Mouse (Mus musculus) common myeloid progenitor, adult 5-6 weeks (primary cell): Measurements from ENCODE around the gene Chst8. TPM values are rescaled to one million over a fixed set of nuclear protein-coding genes. Genes with fewer than 3 reads are reported as not detected.

ENCODE experiments used
- ATAC-seq: replicated peaks from 2 replicates; pipeline ENCODE4 v1.8.0; 2016; ENCODE audit warnings: low read depth, mild to moderate bottlenecking, moderate TSS enrichment, inconsistent platforms; ENCODE audit not compliant: poor library complexity, severe bottlenecking
- total RNA-seq: library from RNA; stranded (forward); fragments of 200-1000, 187-1606 nt; gene quantifications from 2 replicates; pipeline ENCODE4 v1.2.3, GENCODE M21; 2017

Gene Chst8
- total RNA-seq, 1 experiment from 2014 or later = not detected

DNA sequence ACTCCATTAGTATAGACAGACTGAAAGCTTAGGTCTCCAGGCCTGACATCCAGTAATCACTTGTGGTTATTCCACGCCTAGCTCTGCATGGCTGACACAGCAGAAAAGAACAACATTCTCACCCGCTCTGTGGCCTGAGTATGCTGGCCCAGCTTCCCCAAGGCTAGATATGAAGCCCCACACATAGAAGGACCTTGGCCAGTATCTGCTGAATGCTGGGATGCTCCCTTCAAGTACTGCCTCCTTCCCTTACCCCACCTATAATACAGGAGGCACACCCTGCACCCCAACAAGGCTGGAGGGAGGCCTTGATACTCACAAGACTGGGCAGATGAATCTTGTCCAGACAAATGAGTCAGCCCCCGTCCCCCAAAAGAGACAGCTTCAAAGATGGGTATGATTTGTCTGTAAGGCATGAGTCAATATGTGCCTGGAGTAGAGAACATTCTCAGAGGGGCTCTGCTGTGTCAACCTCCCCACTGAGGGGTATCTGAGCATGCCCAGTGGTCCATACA is 6.8 kb downstream of the Chst8 start:
- no peak for ATAC-seq

DNA sequence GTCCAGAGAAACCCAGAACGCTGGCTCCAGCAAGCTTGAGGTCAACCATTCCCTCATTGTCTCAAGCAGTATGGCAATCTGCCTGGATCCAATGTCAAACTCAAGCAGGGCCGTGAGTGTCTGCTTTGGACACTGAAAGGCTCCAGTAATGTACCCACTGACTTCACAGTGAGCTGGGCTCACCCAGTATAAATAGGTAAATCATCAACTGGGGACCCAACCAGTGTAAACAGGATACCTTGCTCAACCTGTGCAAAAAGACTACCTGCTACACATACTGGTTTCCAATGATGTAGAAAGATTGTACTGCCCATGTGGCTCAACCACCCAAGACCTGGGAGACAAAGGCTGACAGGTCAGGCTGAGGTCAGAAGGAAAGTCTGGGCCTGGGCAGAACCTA is 7.5 kb downstream of the Chst8 start:
- ATAC-seq = no peak

DNA sequence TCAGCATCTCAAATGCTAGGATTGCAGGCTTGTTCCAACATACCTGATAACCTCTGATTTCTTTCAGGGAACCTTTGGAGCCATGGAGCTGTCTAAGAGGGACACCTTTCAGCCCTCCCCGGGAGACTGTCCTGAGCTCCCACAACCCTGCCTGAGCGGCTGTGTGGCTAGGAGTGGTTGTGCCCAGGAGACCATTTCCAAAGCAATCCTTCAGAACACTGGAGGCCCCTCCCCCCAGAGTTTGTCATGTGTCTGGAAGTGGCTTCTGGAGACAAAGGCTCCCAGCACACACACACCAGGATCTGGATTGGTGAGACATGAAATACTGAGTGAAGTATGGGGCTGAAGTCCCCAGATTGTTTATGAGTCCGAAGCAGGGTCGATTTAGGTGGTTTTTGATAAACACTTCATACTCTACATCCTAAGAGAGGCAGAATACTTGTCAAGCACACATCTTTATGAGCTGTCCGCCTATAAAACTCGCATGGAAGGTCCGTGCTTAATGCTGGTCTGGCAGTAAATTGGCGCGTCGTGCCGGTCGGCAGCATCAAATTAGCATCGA is 12.5 kb downstream of the Chst8 start:
- ATAC-seq = no peak

DNA sequence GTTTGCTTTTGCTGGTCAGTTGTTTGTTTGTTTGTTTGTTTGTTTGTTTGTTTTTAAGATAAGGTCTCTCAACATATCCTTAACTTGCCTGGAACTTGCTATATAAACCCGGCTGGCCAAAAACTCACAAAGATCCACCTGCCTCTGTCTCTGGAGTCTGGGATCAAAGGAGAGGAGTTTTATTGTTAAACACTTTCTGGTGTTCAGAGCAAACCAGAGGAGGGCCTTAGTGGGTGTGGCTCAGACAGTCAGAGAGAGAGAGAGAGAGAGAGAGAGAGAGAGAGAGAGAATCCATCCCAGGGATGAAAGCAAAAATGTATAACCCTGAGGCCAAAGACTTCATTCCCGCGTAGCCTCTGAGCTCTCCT is 13.1 kb downstream of the Chst8 start:
- no peak for ATAC-seq

DNA sequence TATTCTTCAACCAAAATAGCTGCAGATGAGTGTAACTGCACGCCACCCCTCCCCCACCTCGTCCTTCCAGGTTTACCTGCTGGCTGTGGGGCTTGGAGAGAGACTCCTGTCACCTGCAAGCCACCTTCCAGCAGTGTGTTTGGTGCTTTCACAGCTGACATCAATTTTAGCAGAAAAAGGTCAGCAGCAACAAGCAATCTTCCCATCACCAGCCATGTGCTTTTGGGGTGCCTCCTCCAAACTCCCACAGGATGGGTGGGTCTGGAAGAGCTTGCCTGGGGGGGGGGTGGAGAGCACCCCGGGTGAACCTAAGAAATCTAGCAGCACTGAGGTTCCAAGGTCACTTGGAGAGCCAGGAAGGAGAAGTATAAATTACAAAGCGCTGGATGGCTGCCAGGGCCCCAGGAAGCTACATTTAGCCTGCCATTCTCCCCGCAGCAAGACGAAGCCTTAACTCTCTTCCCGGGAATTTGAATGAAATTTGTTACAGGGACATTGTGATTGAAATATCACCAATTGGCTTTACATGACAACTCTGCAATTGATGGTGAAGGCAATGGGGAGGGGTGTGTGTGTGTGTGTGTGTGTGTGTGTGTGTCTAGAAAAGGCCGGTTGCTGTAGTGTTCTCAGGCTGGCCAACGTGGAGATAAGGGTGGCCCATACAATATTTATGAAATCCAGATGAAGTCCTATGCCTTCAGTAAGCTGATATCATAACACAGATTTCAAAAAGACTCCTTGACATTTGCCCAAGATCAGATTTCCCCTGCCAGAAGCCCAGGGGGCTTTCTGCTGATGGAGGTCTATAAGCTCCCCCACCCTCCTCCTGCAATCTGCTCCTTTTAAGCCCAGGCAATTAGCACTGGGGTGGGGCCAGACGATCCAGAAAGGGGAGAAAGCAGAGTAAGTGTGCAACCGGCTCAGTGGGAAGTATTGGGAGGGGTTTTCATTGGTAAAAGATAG is 13.8 kb downstream of the Chst8 start:
- no peak for ATAC-seq

DNA sequence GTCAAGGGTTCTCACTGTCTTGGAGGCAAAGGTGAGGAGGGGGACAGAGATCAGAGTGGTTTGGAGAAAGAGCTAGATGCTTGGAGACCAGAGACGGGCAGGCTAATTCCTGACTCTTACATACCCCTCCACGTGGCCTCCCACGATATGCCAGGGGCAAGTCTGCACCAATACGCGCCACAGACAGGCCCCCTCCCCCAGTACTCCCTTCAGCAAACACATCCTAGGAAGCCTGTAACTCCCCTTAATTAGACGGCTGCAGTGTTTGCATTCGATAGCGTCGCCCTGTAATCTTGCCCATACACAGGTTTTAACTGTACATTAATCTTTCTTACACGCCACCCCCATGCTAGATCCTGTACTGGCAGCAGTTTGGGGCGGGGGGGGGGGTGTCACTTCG is 14.5 kb downstream of the Chst8 start:
- no peak for ATAC-seq

DNA sequence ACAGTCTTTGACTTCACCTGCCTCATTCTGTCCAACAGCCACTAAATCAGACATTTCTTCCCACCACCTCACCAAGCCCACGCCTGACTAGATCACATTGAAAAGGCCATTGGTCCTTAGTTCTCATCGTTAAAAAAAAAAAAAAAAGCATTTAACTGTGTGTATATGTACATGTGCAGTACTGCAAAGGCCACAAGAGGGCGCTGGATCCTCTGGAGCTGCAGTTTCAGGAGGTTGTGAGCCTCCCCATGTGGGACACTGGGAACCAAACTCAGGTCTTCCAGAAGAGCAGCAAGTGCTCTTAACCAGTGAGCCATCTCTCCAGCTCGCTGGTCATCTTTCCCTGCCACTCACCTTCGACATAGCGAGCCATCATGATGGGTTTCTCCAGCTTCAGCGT is 22.1 kb downstream of the Chst8 start:
- no peak for ATAC-seq

DNA sequence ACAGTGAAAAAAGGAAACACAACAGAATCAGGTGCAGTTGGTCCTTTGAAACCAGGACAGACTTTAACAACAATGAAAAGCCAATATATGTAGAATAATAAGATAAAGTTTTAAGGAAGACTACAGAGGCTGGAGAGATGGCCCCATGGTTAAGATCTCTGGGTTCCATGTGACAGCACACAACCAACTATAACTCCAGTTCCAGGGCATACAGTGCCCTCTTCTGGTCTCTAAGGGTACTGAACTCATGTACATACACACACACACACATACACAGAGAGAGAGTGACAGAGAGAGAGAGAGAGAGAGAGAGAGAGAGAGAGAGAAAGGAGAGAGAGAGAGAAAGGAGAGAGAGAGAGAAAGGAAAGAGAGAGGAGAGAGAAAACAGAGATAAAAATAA is 25.3 kb downstream of the Chst8 start:
- no peak for ATAC-seq

DNA sequence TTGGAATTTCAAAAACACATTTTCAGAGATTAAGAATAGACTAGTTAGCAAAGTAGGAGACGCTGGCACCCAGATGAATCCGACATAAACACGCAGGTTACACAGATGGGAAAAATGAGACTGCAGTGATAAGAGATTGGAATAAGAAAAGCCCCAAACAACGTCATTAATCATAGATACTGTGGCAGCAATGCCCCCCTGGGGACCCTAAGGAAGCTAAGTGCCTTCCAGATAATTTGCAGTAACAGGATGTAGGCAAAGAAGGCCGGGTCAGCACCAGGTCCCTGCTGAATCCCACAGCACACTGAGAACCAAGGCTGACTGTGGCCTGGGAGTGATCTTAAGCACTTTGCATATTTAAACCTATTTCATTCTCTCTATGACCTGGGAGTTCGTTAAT is 27.5 kb downstream of the Chst8 start:
- no peak for ATAC-seq

DNA sequence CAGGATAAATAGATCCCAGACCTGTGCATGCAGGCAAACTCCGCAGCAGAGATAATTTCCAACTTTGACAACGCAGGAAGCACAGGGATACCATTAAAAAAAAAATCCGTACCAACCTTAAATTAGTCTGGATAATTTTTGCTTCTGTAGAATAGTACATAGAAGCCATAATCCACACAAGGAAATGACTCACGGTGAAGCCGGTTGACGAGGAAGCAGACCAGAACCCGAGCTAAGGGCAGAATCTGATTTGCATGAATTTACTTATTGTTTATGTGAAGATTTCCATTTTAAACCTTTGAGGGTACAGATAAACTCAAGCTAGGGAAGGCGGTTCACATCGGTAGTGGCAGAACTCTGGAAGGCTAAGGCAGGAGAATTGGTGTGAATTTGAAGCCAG is 28.0 kb downstream of the Chst8 start:
- ATAC-seq = no peak

DNA sequence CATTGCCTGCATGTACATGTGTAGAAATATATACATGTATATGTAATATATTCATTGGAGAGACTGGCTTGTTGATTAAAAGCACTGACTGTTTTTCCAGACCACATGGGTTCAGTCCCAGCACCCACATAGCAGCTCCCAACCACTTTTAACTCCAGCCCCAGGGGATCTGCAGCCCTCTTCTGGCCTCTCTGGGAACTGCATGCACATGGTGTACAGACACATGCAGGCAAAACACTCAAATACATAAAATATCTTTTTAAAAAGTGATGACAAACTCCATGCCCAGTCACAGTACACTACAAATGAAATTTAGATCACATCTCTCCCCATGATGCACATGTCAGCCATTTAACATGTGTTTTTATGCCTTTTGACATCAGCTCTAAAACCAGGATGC is 30.5 kb downstream of the Chst8 start:
- no peak for ATAC-seq

DNA sequence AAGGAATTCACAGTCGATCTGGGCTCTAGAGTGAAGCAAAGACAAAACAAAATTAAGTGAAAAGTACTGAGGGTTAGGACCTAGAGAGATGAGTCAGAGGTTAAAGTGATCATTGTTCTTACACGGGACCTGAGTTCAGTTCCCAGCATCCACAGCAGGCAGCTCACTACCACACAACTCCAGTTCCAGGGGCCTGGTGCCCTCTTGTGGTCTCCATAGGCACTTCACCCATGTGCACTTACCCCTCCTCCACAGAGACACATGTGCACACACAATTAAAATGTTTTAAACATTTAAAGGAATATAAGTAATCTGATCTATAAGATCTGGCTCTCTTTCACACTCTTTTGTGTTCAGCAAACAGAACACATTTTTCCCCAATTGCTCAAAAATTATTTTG is 31.3 kb downstream of the Chst8 start:
- ATAC-seq = no peak

DNA sequence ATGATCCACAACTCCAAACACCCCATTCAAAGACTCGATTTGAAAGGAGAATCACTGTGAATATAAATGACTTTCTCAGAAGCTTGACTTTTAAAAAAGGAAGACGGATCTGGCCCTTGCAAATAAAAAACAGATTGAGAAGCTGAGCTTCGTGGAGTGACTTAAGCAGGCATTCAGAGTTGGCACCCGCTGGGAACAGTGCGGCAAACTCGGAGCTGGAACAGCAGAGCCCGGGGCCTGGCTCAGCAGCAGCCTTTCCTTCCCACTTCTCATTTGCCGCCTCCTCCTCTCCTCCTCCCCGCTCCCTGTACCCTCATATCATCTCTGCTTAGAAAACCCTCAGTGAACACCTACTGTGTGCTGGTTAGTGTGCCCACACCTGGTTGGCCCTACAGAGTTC is 34.1 kb downstream of the Chst8 start:
- ATAC-seq = no peak

DNA sequence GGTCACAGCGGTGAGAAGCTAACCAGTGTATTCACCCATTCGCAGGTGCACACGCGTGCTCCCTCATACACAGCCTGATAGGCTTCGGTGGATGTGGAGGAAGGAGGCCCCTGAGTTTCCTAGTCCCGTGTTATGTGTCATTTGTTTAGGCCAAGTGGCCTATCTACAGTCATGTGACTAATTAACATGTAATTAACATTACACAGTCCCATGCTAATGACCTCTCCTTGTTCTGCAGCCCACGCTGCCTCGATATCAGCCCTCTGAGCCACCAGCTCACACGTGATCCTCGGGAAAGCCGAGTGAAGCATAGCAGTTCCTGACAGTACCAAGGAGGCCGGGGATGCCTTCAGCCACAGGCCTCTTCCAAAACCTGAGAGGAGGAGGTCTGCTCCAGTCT is 36.9 kb downstream of the Chst8 start:
- ATAC-seq = no peak

DNA sequence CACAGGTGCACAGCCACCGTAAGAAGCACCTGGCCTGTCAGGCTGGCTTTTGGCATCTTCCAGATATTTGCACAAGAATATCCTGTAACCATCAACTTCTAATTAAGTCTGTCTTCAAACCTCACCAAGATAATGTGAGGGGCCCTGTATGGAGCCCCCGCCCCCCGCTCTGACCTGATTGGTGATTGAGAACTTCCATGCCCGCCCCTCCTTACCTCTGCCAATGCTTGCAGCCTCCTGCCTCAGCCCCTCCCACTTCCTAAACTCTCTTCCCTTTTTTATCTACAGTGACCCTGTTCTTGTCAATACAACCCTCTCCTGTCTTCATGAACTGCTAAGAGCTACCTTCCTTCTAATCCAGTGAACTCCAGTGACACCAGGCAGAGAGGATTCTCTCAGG is 37.6 kb downstream of the Chst8 start:
- ATAC-seq = no peak

DNA sequence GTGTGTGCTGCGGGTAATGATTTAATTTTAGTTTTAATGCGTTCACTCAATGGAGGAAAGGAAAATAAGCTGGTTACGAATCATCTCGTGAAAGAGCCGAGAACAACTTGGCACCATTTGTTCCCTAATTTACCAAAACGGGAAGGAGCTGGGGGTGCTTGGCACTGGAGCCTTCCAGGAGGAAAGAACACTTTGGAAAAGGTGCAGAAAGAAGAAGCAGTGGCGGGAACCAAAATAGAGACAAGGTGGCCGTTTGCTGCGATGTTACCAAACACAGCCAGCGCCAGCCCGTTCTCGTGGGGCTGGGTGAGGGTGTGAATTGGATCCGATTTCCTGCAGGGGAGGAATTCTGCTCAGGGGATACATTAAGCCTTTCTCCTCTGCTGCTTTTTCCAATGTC is 38.5 kb downstream of the Chst8 start:
- no peak for ATAC-seq

DNA sequence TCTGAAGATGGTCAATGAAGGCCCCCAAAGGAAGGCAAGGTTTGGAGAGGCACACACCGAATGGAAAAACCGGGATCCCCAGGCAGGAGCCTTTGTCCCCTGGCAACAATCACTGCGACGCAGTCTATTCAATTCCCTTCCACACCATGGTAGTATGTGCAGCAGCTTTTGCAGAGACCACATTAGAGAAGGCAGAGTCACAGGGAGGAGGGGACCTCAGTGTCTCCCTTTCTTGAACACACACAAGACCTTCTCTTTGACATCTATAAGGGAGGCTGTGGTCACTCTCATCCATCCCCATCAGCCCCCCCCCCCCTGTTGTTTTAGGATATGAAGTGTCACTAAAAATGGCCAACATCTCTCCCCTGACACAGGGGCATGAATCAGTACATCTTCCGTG is 39.2 kb downstream of the Chst8 start:
- no peak for ATAC-seq

DNA sequence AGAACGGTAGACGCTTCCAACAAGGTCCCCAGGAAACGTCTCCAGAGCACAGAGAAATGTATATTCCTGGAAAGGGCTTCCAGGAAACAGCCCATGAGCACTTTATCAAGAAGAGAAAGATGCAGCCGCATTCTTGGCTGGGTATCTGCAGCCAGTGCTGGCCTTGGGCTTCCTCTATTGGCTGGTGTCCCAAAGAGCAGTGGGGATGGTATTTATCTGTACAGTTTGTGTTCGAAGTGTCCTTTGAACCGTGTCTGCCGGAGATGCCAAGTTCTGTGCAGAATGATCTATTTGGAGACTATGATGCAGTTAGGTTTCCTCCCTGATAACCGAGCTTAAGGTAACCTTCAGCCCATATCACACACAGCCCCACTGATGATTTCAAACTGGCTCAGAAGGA is 43.0 kb downstream of the Chst8 start:
- no peak for ATAC-seq

DNA sequence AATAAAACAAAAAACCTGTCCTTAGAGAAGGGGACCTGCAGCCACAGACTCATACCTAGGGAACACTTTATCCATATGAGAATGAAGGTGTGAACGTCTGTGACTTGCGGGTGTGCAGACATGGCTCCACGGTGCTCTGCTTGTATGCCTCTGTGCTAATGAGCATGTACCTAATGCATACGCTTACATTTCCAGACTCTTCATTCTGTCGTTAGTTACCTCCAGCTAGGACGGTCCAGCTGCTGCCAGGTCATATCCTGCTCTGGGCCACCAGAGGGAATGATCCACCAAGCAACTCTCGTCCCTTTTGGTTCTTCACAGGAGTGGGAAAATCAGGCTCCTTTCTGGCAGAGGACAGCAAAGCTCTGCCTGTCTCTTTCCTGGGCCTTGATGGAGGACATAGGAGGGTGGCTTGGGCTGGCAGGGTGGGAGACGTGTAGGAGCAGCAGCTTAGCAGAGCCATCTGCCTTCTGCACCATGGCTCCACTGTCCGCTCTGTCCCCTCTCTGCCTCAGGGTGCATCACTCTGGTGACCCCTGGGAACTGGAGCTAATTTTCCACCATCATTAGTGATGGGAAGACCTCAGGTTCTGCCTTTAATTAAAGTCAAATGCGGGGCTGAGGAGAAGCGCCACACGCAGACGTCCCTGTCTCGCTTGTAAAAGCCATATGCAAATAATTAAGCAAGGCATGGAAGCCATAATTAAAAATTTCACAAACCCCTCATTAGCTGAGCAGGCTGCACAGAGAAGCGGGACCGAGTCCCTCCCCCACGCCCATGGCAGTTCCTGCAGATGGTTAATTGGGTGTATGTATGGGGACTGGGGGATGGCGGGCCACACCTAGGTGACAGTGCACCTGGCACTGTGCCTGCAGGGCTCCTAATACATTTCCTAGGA is 48.0 kb downstream of the Chst8 start:
- no peak for ATAC-seq

DNA sequence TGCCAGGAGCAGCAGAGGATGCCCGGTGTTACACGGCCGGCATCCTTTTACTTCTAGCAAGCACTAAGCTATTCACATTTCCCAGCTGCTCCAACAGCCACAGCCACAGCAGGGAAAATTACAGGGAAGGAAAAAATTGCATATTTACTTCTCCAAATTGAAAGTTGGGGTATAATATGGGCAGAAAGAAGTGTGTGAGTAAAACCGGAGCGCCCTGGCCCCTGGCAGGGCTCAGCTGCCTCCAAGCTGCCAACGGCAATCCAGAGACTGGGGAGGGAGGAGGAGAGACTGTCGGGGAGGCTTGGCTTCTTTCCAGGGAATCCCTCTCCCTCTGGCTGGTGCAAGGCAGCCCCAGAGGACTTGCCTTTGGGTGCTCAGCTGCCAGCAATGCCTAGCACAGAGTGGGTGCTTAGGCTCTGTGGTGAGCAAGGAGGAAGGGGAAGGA is 53.1 kb downstream of the Chst8 start:
- ATAC-seq = no peak

DNA sequence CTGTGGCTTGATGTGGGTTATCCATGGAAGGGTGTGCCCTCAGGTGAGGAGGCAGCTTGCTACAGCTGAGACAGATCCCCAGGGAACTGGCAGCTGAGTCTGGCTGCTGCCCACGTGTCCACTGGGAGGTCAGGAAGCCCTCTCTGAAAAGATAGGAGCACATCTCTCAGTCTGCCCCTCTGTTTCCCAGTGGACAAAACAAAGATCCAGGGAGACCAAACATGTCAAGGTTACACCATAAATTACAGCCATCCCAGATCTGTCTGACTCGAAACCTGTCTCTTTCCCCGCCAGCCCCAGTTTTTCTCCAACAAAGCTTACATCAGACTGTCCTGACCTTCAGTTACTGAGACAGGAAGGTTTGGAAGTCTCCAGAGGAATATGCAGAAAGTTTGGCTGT is 53.8 kb downstream of the Chst8 start:
- no peak for ATAC-seq
